Mouse (Mus musculus) E14TG2a.4 (cell line): ENCODE measurements around the gene Ap1m1.

Experiments used
- CTCF ChIP-seq: conservative IDR thresholded peaks from 2 replicates; pipeline ENCODE4 v1.5.1; 2014; ENCODE audit warnings: low read length
- POU5F1 ChIP-seq: IDR thresholded peaks from 2 replicates; pipeline ENCODE4 v1.6.1; 2014; ENCODE audit warnings: low read length, borderline replicate concordance

GRCm38 (mm10) chr8:72222656-72223055 is 17.2 kb upstream of the Ap1m1 start:
- TF ChIP-seq CTCF (no peak), POU5F1 (no peak)
